Mouse (Mus musculus) lung, postnatal 10 days (tissue): ENCODE results near the gene Nudt8.
A peak's percentile ranks its signal among the peaks of the same experiment; 100 is the strongest.
"Not testable (repeated sequence)": the region's sequence is repeated elsewhere in the genome, so short reads cannot be mapped to it uniquely, and the experiment has no call there.

Experiments used
- DNase-seq: peaks from one replicate; pipeline ENCODE4 v3.0.0; 2021

Nudt8 gene

DNA sequence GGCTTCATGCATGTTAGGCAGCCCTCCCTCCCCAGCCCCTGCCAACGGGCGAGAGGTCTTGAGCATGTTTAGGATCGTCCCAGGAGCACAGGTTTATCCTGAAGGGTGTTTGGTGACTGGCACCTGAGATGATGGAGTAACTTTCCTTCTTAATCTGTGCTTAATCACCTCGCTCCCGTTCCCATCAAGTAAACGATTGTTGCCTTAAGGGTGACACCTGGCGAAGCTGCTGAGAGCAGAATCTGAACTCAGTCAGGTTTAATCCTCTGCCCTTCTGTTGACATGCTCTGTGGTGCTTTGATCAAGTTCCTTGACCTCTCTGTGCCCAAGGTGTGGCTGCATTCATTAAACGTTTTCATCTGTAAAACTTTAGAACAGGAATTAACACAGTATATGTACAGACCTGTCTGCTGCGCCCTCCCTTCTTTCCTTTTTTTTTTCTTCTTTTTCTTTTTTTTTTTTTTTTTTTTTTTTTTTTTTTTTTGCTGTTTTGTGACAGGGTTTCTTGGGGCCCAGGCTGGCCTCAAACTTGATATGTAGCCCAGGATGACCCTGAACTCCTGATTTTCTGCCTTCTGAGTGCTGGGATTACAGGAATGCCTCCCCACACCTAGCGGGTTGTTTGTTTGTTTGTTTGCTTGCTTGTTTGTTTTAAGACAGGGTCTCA lies 17.7 kb downstream of the Nudt8 start:
- no peak for DNase-seq

GRCm38 (mm10) chr19:4018743-4019583 lies 18.6 kb downstream of the Nudt8 start:
- peak; percentile 95 for DNase-seq

- no peak for DNase-seq
Observed at GRCm38 (mm10) chr19:4023185-4023584, 22.8 kb downstream of the Nudt8 start.

- no peak for DNase-seq
Observed at GRCm38 (mm10) chr19:4027576-4027975, 27.2 kb downstream of the Nudt8 start.

- no peak for DNase-seq
Observed at GRCm38 (mm10) chr19:4032668-4033067, 32.3 kb downstream of the Nudt8 start.

DNA sequence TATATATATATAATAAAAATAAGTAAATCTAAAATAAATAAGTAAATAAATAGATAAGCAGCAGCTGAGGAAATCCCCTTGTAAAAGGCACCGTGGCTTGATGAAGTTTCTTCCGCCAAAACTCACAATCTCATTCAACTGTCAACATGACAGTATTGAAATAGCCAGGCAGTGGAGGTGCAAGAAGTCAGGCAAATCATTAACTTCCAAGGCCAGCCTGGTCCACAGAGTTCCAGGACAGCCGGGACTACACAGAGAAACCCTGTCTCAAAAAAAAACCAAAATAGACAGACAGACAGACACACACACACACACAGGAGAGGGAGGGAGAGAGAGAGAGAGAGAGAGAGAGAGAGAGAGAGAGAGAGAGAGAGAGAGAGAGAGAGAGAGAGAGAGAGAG lies 32.9 kb downstream of the Nudt8 start:
- no peak for DNase-seq

GRCm38 (mm10) chr19:4033742-4034141 lies 33.4 kb downstream of the Nudt8 start:
- DNase-seq: no peak

GRCm38 (mm10) chr19:4036327-4037045 lies 36.1 kb downstream of the Nudt8 start:
- no peak for DNase-seq

GRCm38 (mm10) chr19:4037154-4037787 lies 36.9 kb downstream of the Nudt8 start:
- not testable (repeated sequence) for DNase-seq

DNA sequence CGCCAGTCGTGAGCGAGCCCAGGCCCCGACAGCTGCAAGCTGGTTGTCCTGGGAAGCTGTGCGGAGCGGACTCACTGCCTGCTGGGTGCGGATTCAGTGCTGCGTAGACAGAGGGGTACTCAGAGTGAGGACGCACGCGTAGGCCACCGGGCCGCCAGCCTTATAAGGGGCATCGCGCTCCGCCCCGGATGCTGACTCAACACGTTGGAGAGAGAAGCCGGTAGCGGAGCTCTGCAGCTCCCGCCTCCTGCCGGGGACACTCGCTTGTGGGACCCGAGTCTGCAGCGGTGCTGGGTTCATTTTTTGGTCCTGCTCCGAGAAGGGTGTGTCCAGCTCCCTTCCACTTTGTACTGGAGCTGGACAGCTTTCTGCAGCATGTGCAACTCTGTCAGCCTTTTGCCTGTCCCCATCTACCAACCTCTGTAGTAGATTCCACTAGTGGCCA lies 37.4 kb downstream of the Nudt8 start, which contains the start of gene Gstp1:
Gene Gstp1 (minus strand): TSS at position 198 of the 445 bp plus-strand sequence.
- peak; percentile 95 for DNase-seq

- not testable (repeated sequence) for DNase-seq
Observed at GRCm38 (mm10) chr19:4040941-4041340, 40.6 kb downstream of the Nudt8 start.

DNA sequence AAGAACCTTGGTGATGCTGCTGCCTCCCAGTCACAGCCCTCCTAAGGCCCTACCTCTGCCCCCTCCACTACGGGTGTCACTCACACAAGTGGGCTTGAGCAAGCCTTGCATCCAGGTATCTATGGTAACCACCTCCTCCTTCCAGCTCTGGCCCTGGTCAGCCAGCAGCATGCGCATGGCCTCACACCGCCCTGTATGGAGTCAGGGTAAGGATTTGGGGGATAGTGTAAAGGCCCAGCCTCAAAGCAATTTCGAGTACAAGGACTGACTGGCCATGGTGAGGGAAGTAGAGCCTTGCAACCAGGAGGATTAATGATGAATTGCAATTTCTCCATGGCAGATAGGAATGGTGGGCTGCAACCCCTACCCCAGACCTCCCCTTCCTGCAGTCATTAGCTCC lies 41.1 kb downstream of the Nudt8 start:
- not testable (repeated sequence) for DNase-seq

GRCm38 (mm10) chr19:4042124-4042523 lies 41.7 kb downstream of the Nudt8 start:
- peak; percentile 71 for DNase-seq

GRCm38 (mm10) chr19:4044109-4044508 lies 43.7 kb downstream of the Nudt8 start:
- DNase-seq: not testable (repeated sequence)

DNA sequence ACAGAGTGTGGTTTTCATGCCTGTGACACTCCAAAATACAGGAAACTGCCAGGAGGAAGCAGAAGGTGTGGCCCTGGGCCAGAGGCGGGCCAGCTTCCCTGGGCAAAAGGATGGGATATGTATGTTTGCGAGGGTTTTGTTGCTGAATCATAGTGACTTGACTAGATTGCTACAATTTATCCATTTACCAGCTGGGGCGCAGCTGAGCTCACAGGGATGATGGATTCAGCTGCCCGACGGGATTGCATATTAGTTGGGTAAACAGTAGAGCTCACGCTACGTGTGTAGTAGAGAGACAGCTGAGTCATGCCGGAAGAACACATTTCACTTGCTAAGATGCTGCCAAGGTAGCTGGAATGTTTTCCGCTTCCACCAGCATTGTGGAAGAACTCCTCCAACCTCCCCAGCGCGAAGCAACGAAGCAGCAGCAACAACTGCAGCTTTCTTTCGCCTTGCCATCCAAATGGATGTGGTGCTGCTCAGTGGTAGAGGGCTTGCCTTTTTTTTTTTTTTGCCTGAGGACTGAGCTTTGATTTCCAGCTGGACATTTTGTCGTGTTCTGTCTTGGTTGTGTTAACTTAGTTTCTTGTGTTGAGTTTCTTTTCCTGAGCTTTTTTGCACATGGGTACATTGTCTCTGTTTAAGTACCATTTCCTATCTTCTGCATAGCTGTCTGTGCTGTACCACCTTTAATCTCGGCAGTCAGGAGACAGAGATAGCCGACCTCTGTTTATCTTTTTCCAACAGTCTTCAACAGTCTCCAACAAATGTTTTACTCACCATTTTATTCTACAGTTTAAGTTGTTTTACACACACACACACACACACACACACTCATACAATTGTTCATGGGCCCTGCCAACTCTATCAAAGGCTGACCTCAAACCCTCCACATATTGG lies 45.8 kb downstream of the Nudt8 start, which contains the start of gene Gstp2:
Gene Gstp2 (minus strand): TSS at position 58 of the 900 bp plus-strand sequence.
- DNase-seq: peak; percentile 93

- no peak for DNase-seq
Observed at GRCm38 (mm10) chr19:4046866-4047254, 46.5 kb downstream of the Nudt8 start.

GRCm38 (mm10) chr19:4047859-4048258 lies 47.5 kb downstream of the Nudt8 start:
- peak; percentile 89 for DNase-seq

GRCm38 (mm10) chr19:4049069-4049468 lies 48.7 kb downstream of the Nudt8 start:
- DNase-seq: not testable (repeated sequence)

GRCm38 (mm10) chr19:4051016-4051415 lies 50.6 kb downstream of the Nudt8 start:
- DNase-seq: no peak
